Mouse (Mus musculus): ENCODE data around the gene Gm26897.
A peak's percentile ranks its signal among the peaks of the same experiment; 100 is the strongest.

Gm26897 gene

DNA sequence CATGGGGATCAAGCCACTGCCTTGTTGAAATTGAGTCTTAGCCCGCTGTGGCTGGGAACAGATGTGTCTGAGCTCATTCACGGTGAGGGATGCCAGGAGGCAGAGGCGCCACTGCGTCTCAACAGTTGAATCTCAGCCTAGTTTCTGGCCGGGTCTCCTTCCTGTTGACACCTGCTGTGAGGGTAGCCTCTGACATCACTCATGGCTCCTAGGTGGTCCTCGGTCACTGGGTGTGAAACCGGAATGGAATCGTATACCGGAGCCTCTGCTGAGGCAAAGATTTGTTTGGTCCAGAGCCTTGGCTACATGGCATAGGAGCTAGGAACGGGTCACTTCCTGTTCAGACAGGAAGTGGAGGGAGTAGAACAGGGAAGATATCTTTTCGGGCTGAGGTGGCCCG, at the start of gene Gm26897:
Gene Gm26897 (plus strand): TSS at position 74 of the 400 bp plus-strand sequence.
- DNase-seq = no peak

GRCm38 (mm10) chr5:111687370-111687769, 46.4 kb upstream of the Gm26897 start:
- DNase-seq = peak; percentile 26 to 28

DNA sequence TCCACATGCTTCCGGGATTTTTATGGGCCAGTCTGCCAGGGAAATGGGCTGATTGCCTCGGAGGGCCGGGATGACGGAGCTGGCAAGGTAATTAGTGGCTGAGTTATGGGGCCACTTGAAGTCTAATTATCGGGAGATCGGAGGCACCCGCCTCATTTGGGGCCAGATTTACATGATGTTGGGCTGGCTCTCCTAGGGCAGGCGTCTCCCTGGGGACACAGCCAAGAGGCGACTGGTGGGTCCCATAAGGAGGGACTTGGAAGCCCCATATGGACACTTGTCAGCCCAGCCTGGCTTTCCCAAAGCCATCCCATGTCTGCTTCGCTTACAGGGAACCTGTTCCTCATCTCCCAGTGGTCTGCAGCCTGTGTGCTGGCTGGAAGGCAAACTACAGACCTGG, 45.1 kb upstream of the Gm26897 start:
- DNase-seq = no peak

DNA sequence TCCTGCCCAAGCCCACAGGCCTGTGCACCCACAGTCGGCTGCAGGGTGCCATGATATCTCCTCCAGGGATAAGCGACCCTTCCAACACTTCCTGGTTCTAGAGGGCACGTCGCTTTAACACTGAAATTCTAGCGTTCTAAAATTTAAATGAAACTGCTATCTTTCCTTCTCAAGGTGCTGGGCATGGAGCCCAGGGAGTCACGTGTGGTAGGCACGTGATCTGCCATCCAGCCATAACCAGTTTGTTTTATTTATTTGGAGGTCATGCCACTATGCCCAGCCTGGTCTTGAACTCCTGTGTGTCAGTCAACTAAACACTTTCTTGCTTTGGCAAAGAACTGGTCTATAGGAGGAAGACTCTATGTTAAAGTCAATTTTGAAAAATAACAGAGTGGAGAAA, 35.7 kb upstream of the Gm26897 start:
- no peak for DNase-seq

- no peak for DNase-seq
Observed at GRCm38 (mm10) chr5:111699711-111700303, 33.9 kb upstream of the Gm26897 start.

DNA sequence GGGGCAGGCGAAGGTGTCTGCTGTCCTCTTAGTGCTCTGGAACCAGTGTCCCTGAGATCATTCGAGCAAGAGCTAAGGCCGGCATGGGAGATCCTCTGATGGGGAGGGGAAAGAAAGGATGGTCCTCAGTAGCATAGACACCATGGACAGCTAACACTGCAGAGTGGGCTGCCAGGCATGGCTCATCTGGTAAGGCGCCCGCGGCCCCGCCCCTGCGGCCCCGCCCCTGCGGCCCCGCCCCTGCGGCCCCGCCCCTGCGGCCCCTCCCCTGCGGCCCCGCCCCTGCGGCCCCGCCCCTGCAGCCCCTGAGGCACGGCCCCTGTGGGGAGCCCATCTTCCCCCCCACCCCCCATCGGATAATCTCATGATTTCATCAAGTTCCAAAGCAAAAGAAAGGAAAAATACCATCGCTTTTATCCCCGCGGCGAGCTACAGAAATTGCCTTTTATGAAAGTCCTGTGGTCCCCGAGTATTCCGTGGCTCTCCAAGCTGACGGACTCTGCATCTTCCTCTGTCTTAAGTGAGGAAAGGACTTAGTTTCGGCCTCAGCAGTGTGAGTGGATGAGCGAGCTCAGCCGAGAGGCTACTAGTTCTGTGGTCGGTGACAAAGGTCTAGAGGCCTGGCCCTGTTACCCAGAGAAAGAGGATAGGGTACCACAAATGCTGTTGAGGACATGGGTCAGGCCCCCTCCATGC, 31.9 kb upstream of the Gm26897 start:
- no peak for DNase-seq

GRCm38 (mm10) chr5:111703586-111703985, 30.1 kb upstream of the Gm26897 start:
- DNase-seq = no peak

DNA sequence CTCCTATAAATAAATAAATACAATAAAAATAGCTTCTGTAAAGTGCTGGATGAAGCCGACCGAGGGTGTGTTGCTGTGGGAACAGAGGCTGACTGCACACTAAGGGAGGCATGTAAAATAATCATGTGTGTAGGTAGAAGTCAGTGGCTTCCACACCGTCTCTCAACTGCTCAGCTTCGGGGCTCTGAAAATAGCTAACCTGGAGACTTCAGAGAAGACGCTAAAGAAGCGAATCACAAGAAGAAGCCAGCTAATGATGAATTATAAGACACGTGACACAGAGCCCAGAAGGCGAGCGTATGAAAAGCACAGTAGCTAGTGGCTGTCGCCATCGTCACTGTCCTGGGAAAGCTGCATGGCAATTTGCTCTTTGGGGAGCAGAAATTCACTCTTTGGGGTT, 29.4 kb upstream of the Gm26897 start:
- no peak for DNase-seq

DNA sequence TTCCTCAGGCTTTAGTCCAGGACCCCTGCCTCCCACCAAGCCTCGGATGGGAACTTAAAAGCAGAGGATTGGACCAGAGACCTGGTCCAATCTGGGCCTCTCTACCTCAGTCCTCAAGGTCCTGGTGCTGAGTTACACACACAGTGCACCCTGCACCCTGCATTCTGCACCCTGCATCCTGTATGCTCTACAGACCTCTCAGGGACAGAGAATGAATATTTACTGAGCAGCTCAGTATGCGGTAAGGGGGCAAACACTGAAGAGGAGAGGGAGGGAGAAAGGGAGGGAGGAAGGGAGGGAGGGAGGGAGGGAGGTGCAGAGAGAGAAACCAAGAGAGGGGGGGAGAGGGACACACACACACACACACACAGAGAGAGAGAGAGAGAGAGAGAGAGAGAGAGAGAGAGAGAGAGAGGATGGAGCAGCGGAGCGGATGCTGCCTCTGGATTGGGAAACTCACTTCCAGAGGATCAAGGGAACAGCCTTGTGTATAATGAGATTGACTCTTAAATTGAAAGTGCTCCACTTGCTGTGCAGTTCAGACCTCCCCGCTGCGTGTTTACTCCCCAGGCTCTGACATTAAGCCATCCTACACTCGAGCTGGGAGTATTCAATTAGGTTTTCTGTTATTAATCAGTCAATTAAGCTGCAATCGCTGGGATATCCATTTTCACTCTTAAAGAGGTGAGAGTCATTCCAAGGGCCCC, 24.4 kb upstream of the Gm26897 start:
- DNase-seq = no peak

DNA sequence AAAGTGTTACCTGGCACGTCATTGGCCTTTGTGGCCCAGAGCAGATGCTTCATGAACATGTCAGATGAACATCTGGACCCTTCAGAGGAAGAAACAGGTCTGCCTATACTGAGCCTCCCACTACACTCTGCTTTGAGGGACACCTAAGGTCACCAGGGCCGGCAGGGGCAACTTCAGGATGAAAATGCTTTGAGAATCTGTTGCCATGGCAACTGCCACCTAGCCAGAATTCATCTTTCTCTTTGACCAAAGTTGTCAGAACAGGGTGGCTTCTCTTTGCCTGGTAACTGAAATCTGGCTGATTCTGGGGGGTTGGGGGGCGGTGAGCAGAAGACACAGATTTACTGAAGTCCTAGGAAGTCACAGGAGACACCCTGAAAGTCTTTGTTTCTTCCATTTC, 14.7 kb upstream of the Gm26897 start:
- no peak for DNase-seq

DNA sequence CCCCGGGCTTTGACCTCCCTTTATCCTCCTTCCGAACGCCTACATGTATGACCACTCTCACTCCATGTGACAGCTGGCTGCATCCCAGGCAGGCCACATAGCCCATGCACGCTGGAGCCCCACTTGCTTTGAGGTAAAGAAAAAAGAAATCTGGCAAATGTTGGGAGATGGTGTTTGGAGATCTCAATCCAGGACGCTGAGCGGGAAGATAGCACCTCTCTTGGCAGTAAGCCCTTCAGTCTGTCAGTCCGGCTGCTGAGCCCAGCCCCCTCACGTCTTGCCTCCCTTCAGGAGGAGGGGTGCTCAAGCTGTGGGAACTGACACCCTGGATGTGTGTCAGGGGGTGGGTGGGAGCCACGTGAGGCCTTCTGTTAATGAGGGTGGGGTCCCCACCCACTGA, 13.0 kb upstream of the Gm26897 start:
- no peak for DNase-seq

DNA sequence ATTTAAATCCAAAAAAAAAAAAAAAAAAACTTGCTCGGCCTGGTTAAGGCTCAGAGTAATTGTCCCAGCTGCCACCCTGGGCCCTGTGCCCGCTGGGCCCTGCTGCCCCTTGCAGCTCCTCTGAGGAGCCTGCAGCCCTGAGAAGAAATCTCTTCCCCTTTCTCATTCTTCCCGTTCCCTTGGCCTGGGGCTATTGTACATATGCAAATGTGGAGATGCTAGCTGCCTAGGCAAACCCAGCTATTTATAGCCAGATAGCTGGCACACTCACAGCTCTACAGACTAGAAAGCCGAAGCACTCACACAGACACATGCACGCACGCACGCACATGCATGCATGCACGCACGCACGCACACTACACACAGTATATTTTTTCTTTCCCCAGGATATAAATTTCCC, 9.0 kb upstream of the Gm26897 start:
- no peak for DNase-seq

GRCm38 (mm10) chr5:111725195-111725920, 8.4 kb upstream of the Gm26897 start:
- DNase-seq = no peak

DNA sequence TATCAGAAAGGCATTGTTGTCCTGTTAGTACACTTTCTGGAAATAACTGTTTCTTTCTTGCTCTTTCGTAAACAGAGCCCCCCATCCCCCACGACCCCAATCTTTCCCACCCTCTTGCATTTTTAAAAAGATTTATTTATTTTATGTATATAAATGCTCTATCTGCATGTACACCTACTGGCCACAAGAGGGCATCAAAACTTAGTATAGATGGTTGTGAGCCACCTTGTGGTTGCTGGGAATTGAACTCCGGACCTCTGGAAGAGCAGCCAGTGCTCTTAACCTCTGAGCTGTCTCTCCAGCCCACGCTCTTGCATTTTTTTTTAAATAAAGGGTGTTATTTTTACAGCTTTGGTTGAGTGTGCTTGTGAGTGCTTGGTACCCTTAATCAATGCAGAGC, 5.3 kb upstream of the Gm26897 start:
- DNase-seq = no peak

DNA sequence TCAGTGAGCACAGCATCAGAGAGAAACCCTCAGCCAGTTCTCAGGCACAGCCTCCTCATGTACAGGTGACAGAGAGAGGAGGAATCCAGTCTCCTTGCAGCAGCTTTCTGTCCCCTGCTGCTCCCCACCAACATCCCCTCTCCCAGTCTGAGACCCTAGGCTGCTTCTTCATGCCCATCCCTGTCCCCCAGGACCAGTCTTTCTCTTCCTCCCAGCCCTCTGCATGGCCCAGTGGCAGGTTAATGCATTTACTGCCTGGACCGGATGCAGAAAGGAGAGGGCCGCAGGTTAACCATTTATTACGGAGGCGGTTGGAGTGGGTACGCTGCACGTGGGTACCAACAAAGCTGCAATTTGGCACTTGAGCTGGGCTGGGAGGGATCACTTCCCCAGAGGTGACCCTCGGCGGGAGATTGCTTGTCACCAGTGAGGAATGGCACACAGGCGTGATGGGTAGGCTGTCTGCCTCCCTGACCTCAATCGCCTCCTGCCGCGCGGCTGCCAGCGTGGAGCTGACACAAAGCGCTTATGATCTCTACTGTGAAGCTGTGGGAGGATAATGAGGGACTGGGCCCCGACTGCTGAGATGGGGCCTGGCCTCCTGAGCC, 3.1 kb upstream of the Gm26897 start:
- no peak for DNase-seq

DNA sequence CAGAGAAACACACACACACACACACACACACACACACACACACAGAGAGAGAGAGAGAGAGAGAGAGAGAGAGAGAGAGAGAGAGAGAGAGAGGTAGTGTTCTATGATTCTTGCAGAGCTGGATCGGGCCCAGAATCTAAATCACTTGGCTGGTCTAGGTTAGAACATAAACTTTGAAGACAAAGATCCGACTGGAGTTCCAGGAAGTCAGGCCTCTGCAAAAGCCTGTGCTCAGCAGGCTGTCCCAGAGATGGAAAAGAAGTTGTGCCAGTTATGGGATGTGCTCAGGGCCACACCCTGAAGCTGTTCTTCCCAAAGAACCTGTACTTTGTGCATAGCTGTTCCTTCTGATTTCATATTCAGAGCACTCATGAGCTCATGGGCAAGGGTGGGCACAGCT, 1.5 kb upstream of the Gm26897 start:
- DNase-seq = no peak

- DNase-seq = no peak
Observed at GRCm38 (mm10) chr5:111739480-111739879, 5.8 kb downstream of the Gm26897 start.

DNA sequence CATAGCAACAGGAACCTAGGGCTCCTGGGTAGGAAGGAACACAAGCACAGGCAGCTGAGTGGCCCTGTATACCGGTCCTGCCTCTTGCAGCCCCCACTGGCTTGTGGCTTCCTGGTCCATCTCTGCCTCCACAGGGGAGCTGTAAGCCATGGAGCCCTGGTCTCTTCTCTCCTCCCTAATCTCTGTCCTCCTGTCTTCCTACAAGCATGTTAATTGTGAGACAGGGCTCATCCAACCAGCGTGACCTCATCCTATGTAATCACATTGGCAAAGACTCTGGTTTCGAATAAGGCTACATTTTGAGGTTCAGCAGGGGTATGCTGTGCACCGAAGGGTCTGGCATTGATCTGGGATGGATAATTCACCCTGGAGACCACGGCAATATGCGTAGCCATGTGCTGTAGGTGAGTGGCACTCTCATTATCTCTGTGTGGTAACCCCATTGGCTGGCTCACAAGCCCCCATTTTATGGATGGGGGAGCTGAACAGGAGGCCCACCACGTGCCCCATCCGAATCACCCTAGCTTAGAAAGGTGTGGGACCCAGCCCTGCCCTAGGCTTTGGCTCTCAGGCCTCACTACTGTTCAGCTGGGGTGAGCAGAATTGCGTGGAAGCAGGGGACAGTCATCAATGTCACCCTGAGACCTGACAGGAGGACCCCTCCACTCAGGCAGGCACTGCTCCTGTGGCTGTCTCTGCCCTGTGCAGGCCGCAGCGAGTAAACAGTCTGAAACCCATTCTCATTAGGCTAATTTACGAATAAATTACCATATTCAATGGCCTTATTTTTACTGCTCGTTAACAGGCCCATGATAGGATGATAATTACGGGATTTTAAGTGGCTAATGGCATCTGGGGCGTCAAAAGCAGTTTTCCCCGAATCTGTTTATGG, 6.9 kb downstream of the Gm26897 start:
- no peak for DNase-seq

- DNase-seq = no peak
Observed at GRCm38 (mm10) chr5:111741352-111741751, 7.6 kb downstream of the Gm26897 start.

GRCm38 (mm10) chr5:111742290-111742898, 8.7 kb downstream of the Gm26897 start:
- DNase-seq = no peak

DNA sequence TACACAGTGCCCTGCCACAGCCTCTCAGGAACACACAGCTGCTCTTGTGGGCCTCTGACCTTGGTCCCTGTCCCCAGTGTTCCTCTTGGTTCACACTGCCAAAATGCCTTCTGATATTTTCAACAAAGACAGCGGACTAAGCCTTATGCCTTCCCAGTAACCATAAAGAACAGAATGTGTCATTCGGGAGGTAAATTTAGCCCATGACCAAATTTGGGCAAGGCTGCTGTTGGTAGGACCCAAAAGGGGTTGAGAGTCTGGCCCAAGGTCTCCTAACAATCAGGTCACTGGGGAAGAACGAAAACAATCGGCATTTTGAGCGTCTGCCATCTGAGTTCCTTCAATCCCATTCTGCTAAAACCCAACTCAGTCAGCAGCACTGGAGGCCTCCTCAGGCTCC, 15.9 kb downstream of the Gm26897 start:
- DNase-seq = no peak

DNA sequence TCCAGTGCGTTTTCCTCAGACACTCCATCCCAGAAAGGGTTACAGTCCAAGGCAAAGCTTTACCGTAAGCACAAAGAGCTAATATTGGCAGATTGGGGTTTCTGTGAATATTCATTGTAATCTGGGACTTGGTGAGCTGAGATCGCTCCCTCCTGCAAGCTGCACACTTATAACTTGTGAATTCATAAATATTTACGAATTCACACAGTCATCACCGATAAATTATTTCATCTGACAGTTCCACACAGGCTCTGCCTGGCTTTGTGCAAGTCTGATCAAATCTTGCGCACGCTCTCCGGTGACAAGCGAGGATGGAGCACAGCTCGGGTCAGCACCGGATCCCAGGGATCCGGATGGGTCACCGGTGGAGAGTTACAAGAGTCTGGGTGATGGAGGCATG, 16.4 kb downstream of the Gm26897 start:
- no peak for DNase-seq
